Comparison of ENCODE assay signal across 14 mouse cellular contexts in the genomic region with DNA sequence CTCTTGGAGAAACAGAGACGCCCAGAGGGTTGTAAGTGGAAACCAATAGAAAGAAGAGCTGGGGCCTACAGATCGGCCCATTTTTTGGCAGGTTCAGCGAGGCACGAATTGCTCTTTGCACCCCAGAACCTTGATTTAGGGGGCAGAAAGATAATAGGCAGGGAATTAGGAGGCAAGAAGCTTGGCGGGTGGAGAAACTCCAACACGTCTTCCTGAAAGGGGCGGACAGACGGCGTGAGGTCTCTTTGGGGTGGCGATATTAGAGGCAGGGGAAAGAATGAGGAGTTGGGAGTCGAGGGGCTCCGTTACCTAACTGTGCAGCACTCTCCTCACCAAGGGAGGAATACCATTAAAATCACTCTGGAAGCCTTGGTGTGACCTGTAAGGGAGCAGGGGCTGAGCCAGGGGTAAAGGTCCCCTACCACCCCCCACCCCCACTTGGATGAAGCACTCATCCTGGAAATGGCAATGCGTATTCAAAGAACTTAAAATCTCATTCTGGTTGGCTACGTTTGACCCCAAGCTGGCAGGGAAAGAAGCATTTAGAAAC. TPM values are rescaled to one million over a fixed set of nuclear protein-coding genes. Genes with fewer than 3 reads are reported as not detected.
DNase-seq lines count a peak whose midpoint lies in the region; ATAC-seq lines count a peak whose summit lies in the region.
"Had no signal": no experiment of that assay in that cellular context is flagged by ENCODE, and none has a peak within 500 bp of the region (broad histone marks: within the 10 kb centered on the region; RNA-seq: fewer than 3 reads in every experiment).

No protein-coding gene starts in this region.

- H3K4me2 ChIP-seq in heart, embryonic 13.5 days = peak overlapping the region; percentile 84; the same call in 1 of the 2 replicates
- no peak overlapping the region for H3K4me2 ChIP-seq in midbrain, embryonic 16.5 days (ENCODE audit: low read length)

- no peak for DNase-seq in heart, postnatal 4 days
- DNase-seq in midbrain, embryonic 10.5 days (ENCODE audit: low spot score) = peak; percentile 29
- peak; percentile 40 for DNase-seq in limb, embryonic 10.5 days (ENCODE audit: low spot score)
- no peak for DNase-seq in adrenal gland, adult 8-10 months
- DNase-seq in spleen, postnatal 36 days (ENCODE audit: low spot score in 2 of 2) = no peak

- WGBS in heart, embryonic 13.5 days = 4% methylated on average over 14 of the region's 14 CpGs
- 2% methylated on average over 14 of the region's 14 CpGs for WGBS in midbrain, embryonic 10.5 days
- WGBS in midbrain, embryonic 16.5 days = 1% methylated on average over 14 of the region's 14 CpGs
- WGBS in limb, embryonic 10.5 days = 1% methylated on average over 14 of the region's 14 CpGs

- H3K9ac ChIP-seq in heart, embryonic 13.5 days = no peak overlapping the region
- no peak overlapping the region for H3K9ac ChIP-seq in midbrain, embryonic 16.5 days (ENCODE audit: low read depth, low read length)
- H3K9ac ChIP-seq: liver, embryonic 14.5 days had no signal

- no peak for ATAC-seq in heart, embryonic 13.5 days (ENCODE audit: extremely low read depth, insufficient number of reproducible peaks, low FRiP score, low TSS enrichment)
- ATAC-seq in midbrain, embryonic 16.5 days = no peak
- ATAC-seq in CD4-positive, CD25-positive, alpha-beta regulatory T cell, adult 4 months = no peak

- no peak overlapping the region for H3K27ac ChIP-seq in heart, embryonic 13.5 days (replicated peaks)
- no peak overlapping the region for H3K27ac ChIP-seq in midbrain, embryonic 10.5 days (replicated peaks)
- H3K27ac ChIP-seq in midbrain, embryonic 16.5 days (ENCODE audit: low read length) = no peak overlapping the region
- no peak overlapping the region for H3K27ac ChIP-seq in limb, embryonic 10.5 days
- H3K27ac ChIP-seq: liver, embryonic 14.5 days had no signal

- peaks cover 98% of the 10 kb centered on the region for H3K27me3 ChIP-seq in heart, embryonic 13.5 days (replicated peaks)
- H3K27me3 ChIP-seq in midbrain, embryonic 10.5 days (ENCODE audit: low read depth, poor library complexity, severe bottlenecking) = peaks cover 100% of the 10 kb centered on the region
- peaks cover 47% of the 10 kb centered on the region for H3K27me3 ChIP-seq in midbrain, embryonic 16.5 days (ENCODE audit: control insufficient read depth, insufficient read depth, low read depth, low read length)
- peaks cover 100% of the 10 kb centered on the region for H3K27me3 ChIP-seq in limb, embryonic 10.5 days (ENCODE audit: low read depth, poor library complexity, severe bottlenecking)
- H3K27me3 ChIP-seq: CH12.LX had no signal

- peak overlapping the region; percentile 55 for H3K4me3 ChIP-seq in heart, embryonic 13.5 days
- H3K4me3 ChIP-seq in midbrain, embryonic 10.5 days = peak overlapping the region; percentile 61
- H3K4me3 ChIP-seq in midbrain, embryonic 16.5 days (ENCODE audit: low read depth, low read length) = no peak overlapping the region
- no peak overlapping the region for H3K4me3 ChIP-seq in limb, embryonic 10.5 days
- H3K4me3 ChIP-seq: myocyte had no signal

- H3K9me3 ChIP-seq in heart, embryonic 13.5 days = no peaks in the 10 kb centered on the region
- H3K9me3 ChIP-seq in midbrain, embryonic 10.5 days (replicated peaks) = no peaks in the 10 kb centered on the region
- no peaks in the 10 kb centered on the region for H3K9me3 ChIP-seq in midbrain, embryonic 16.5 days (replicated peaks; ENCODE audit: control insufficient read depth, low read length, poor library complexity, severe bottlenecking)
- H3K9me3 ChIP-seq in limb, embryonic 10.5 days (replicated peaks) = no peaks in the 10 kb centered on the region

- peaks cover 57% of the 10 kb centered on the region for H3K4me1 ChIP-seq in heart, embryonic 13.5 days
- peaks cover 69% of the 10 kb centered on the region for H3K4me1 ChIP-seq in midbrain, embryonic 10.5 days
- H3K4me1 ChIP-seq in midbrain, embryonic 16.5 days (ENCODE audit: control insufficient read depth, insufficient read depth, low read length) = peaks cover 21% of the 10 kb centered on the region
- H3K4me1 ChIP-seq in limb, embryonic 10.5 days = peaks cover 41% of the 10 kb centered on the region

- H3K36me3 ChIP-seq in heart, embryonic 13.5 days = no peaks in the 10 kb centered on the region
- H3K36me3 ChIP-seq in midbrain, embryonic 10.5 days = no peaks in the 10 kb centered on the region
- no peaks in the 10 kb centered on the region for H3K36me3 ChIP-seq in midbrain, embryonic 16.5 days (ENCODE audit: control insufficient read depth, insufficient read depth, low read length)
- no peaks in the 10 kb centered on the region for H3K36me3 ChIP-seq in limb, embryonic 10.5 days

RNA-seq across cellular contexts. Expression of a gene that starts 1.5 kb away (rescaled TPM):
- polyA plus RNA-seq in heart, embryonic 13.5 days (2015; fragmentation: Nextera tagmentation; extraction: Ambion mirVana) = not detected in 2 replicates
- not detected for total RNA-seq in heart, postnatal 4 days (2021)
- 1.4 and 2.0 TPM in 2 replicates for polyA plus RNA-seq in midbrain, embryonic 10.5 days (2016; fragmentation: Nextera tagmentation; extraction: Ambion mirVana)
- 0.16 and 0.55 TPM in 2 replicates for polyA plus RNA-seq in midbrain, embryonic 16.5 days (2015; fragmentation: Nextera tagmentation; extraction: Ambion mirVana)
- 0.10 and 0.15 TPM in 2 replicates for polyA plus RNA-seq in limb, embryonic 10.5 days (2016; fragmentation: Nextera tagmentation; extraction: Ambion mirVana)
- total RNA-seq in adrenal gland, adult 8-10 months (2022) = not detected
- not detected for polyA plus RNA-seq in CD4-positive, CD25-positive, alpha-beta regulatory T cell, adult 4 months (2017; shearing (Covaris generic))
- total RNA-seq: CH12.LX; granulocyte monocyte progenitor cell, adult 5-6 weeks; layer of hippocampus, adult 8-10 months had no signal
- polyA plus RNA-seq: embryonic facial prominence, embryonic 11.5 days; liver, embryonic 14.5 days; myocyte had no signal

Comparison
In these comparisons a context has a peak if more than half of its experiments do, and no peak if none do; other contexts are left out.
1. H3K4me3 ChIP-seq: peak in heart, embryonic 13.5 days (single experiment) and midbrain, embryonic 10.5 days (single experiment); none in midbrain, embryonic 16.5 days (single experiment) and limb, embryonic 10.5 days (single experiment).
2. DNase-seq: peak in midbrain, embryonic 10.5 days (single experiment) and limb, embryonic 10.5 days (single experiment); none in heart, postnatal 4 days (single experiment), adrenal gland, adult 8-10 months (single experiment) and spleen, postnatal 36 days (0 of 2).